Mouse (Mus musculus) CD8-positive naive resting alpha-beta T cell, adult 2 months (primary cell): Measurements from ENCODE around the gene Fam193b.
"Not testable (repeated sequence)": the region's sequence is repeated elsewhere in the genome, so short reads cannot be mapped to it uniquely, and the experiment has no call there.

ENCODE experiments used
- DNase-seq, 2 experiments: peaks; one replicate each; pipeline ENCODE4 v3.0.0; 2022; ENCODE audit warnings: low read depth in 2 of 2, low spot score in 2 of 2

The Fam193b gene

GRCm38 (mm10) chr13:55573432-55573831 lies 2.5 kb upstream of the Fam193b start, which contains the start of gene Tmed9:
Gene Tmed9 (plus strand): TSS chr13:55573732.
- no peak for DNase-seq

- DNase-seq = no peak
Observed at GRCm38 (mm10) chr13:55571977-55572376, 1.1 kb upstream of the Fam193b start.

GRCm38 (mm10) chr13:55570286-55570973 lies 490 bp downstream of the Fam193b start:
- DNase-seq = peak in 1 of 2 experiments; percentile 14

- DNase-seq = no peak
Observed at GRCm38 (mm10) chr13:55569726-55570285, 1.1 kb downstream of the Fam193b start.

- not testable (repeated sequence) for DNase-seq
Observed at GRCm38 (mm10) chr13:55568524-55568923, 2.4 kb downstream of the Fam193b start.

- DNase-seq = no peak
Observed at GRCm38 (mm10) chr13:55567949-55568348, 3.0 kb downstream of the Fam193b start.

GRCm38 (mm10) chr13:55567001-55567400 lies 3.9 kb downstream of the Fam193b start:
- no peak for DNase-seq

GRCm38 (mm10) chr13:55563266-55563879 lies 7.5 kb downstream of the Fam193b start:
- no peak for DNase-seq

GRCm38 (mm10) chr13:55557499-55557898 lies 13.4 kb downstream of the Fam193b start:
- no peak for DNase-seq

- DNase-seq = no peak
Observed at GRCm38 (mm10) chr13:55555921-55556320, 15.0 kb downstream of the Fam193b start.

GRCm38 (mm10) chr13:55549061-55549460 lies 21.9 kb downstream of the Fam193b start:
- DNase-seq = no peak

- DNase-seq = no peak
Observed at GRCm38 (mm10) chr13:55548426-55548825, 22.5 kb downstream of the Fam193b start.

GRCm38 (mm10) chr13:55547916-55548315 lies 23.0 kb downstream of the Fam193b start:
- DNase-seq = no peak

GRCm38 (mm10) chr13:55544792-55545191 lies 26.1 kb downstream of the Fam193b start:
- DNase-seq = no peak

GRCm38 (mm10) chr13:55543447-55543846 lies 27.5 kb downstream of the Fam193b start:
- DNase-seq = no peak

GRCm38 (mm10) chr13:55542891-55543290 lies 28.0 kb downstream of the Fam193b start:
- no peak for DNase-seq

GRCm38 (mm10) chr13:55540933-55541332 lies 30.0 kb downstream of the Fam193b start:
- peak in 1 of 2 experiments; percentile 28 for DNase-seq

- DNase-seq = peak; percentile 98 to 99
Observed at GRCm38 (mm10) chr13:55536194-55537175, 34.4 kb downstream of the Fam193b start, which contains the start of gene Ddx41. Gene Ddx41 (minus strand): TSS chr13:55536658.

GRCm38 (mm10) chr13:55535796-55536193 lies 35.1 kb downstream of the Fam193b start:
- DNase-seq = no peak

- no peak for DNase-seq
Observed at GRCm38 (mm10) chr13:55535191-55535590, 35.7 kb downstream of the Fam193b start.
